Mouse (Mus musculus) heart, adult 2 months (tissue): ENCODE measurements around the gene Crkl. TPM values are rescaled to one million over a fixed set of nuclear protein-coding genes. Genes with fewer than 3 reads are reported as not detected.

ENCODE experiments used
- DNase-seq, 2 experiments: peaks; one replicate each; pipeline ENCODE4 v3.0.0; 2021
- H3K27ac ChIP-seq: fragments of 200-600 bp; 2 replicates; pipeline ENCODE4 v1.8.1; 2022
- H3K27me3 ChIP-seq: fragments of 200-500 bp; 2 replicates; pipeline ENCODE4 v1.6.1; 2012; ENCODE audit warnings: mild to moderate bottlenecking, low read length, inconsistent platforms, mixed read lengths; ENCODE audit not compliant: control insufficient read depth, insufficient read depth
- H3K36me3 ChIP-seq: fragments of 200-500 bp; 2 replicates; pipeline ENCODE4 v1.6.1; 2012; ENCODE audit warnings: low read length, inconsistent platforms; ENCODE audit not compliant: control insufficient read depth, insufficient read depth
- H3K4me1 ChIP-seq: fragments of 200-500 bp; 2 replicates; pipeline ENCODE4 v1.6.1; 2011; ENCODE audit warnings: low read length; ENCODE audit not compliant: control insufficient read depth, insufficient read depth
- H3K4me3 ChIP-seq: fragments of 200-600 bp; 2 replicates; pipeline ENCODE4 v1.8.1; 2022
- H3K79me2 ChIP-seq: fragments of 200-500 bp; replicated peaks from 2 replicates; pipeline ENCODE4 v1.6.1; 2012; ENCODE audit warnings: mild to moderate bottlenecking, inconsistent platforms, low read length, moderate library complexity, mixed read lengths; ENCODE audit not compliant: control insufficient read depth, insufficient read depth
- H3K9ac ChIP-seq: fragments of 200-500 bp; 2 replicates; pipeline ENCODE4 v1.6.1; 2012; ENCODE audit warnings: low read depth, mild to moderate bottlenecking, control low read depth, inconsistent platforms, low read length, mixed read lengths
- CTCF ChIP-seq: fragments of 200-600 bp; IDR thresholded peaks from 2 replicates; pipeline ENCODE4 v1.8.1; 2022; ENCODE audit warnings: antibody characterized with exemption, mild to moderate bottlenecking, moderate library complexity
- EP300 ChIP-seq: fragments of 200-500 bp; IDR thresholded peaks from 2 replicates; pipeline ENCODE4 v1.6.1; 2011; ENCODE audit warnings: low read depth, low read length, control low read depth; ENCODE audit not compliant: insufficient read depth
- POLR2A ChIP-seq: fragments of 200-500 bp; IDR thresholded peaks from 2 replicates; pipeline ENCODE4 v1.6.1; 2011; ENCODE audit warnings: mild to moderate bottlenecking, low read depth, low read length, control low read depth; ENCODE audit not compliant: insufficient read depth
- WGBS: fragments of 180-500 bp; shearing (Covaris S2); methylation state at CpG from one replicate; pipeline ENCODE4 v1.1.7; 2018; 5-methylcytosine and 5-hydroxymethylcytosine counted together
- intact Hi-C: fragments of 180-260 bp; cut with DNase I; formaldehyde crosslinking; loops from one replicate; pipeline ENCODE4 v1.15.1; 2025
- long read RNA-seq: library from polyadenylated mRNA; stranded (forward); transcript quantifications from one replicate; pipeline ENCODE4 v2.0.0, GENCODE M21; 2021
- polyA plus RNA-seq: library from polyadenylated mRNA; depleted of rRNA; stranded (reverse); fragments of >200 nt; gene quantifications from 2 replicates; pipeline ENCODE4 v1.2.3, GENCODE M21; 2012; rRNA removed
- total RNA-seq, 2 experiments: library from RNA; stranded (reverse); gene quantifications; 2 replicates each; pipeline ENCODE4 v1.2.3; 2021

Gene Crkl
- total RNA-seq (10 to 100 TPM; 26.2 to 27.2 TPM), polyA plus RNA-seq (31.2 and 36.5 TPM in 2 replicates)
- long read RNA-seq, full-length matches to known transcripts = 23 of 26 reads
- long read RNA-seq, partial matches to known transcripts = 0 of 26 reads
- long read RNA-seq, other reads (novel, unspliced or antisense) = 3 of 26 reads

DNA sequence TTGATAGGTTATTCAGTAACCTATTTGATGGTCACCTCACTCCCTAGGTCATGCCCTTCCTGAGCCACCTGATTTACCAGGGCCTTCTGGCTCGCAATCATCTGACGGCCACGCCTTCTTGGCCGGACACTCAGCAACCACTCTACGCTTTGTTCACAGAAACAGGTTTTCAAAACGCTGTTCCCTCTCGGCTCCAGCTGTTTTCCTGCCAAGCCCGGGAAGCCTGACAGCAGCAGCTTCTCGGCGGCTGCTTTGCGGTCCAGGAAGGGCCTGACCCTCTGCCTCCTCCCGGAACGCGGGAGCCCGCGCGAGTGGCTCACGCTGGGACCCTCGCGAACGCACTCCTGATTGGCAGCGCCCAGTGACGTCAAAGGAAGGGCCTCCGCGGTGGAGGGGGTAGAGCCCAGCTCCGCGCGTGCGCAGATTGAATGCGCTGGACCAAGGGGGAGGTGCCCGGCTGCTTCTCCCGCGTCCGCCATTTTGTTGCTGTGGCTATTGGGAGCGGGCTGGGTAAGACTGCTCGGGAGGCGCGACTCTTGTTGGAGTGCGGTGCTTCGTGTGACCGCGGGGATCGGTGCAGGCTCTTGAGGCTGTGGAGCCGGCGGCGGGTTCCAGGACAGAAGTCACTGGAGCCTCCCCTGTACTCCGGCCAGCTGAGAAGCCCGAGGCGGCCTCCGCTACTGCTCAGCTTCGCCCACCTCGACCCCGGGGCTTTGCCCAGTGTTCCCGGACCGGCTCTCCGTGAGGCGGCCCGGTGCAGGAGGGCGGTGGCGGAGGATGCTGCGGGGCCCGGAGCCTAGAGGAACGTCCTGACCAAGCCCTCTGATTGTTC lies at the start of gene Crkl:
Gene Crkl (plus strand): TSS at position 447 of the 832 bp plus-strand sequence.
- DNase-seq = peak; percentile 97 to 98
- Histone ChIP-seq H3K36me3 (peaks cover 16% of the 10 kb centered on the region), H3K27ac (peak within 1 kb of the TSS; percentile 97), H3K27me3 (no peaks in the 10 kb centered on the region), H3K9ac (peak within 1 kb of the TSS; percentile 82), H3K4me3 (peak within 1 kb of the TSS; percentile 96), H3K4me1 (peaks cover 8% of the 10 kb centered on the region), H3K79me2 (peaks cover 4% of the 10 kb centered on the region)
- TF ChIP-seq CTCF (no peak), POLR2A (peak; percentile 79)
- under 1% methylated on average over 63 of the region's 63 CpGs for WGBS
- intact Hi-C loops = loop anchor here (1.0 to 2.0 kb wide), 2 partner anchors 45 to 57 kb away; partner anchors contain the start of genes Lztr1 and Pi4ka

DNA sequence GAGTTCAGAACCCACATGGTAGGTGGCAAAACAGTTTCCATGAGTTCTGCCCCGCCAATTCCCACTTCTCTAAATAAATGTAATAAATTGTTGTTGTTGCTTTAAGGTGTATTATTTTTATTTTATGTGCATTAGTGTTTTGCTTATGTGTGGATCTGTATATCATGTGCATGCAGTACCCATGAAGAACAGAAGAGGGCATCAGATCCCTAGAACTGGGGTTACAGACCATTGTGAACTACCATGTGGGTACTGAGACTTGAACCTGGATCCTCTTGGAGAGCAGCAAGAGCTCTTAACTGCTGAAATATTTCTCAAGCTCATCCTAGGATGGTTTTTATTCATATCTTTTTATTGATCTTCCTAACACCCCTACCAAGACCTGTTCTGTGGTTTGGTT lies 48.9 kb upstream of the Crkl start:
- Histone ChIP-seq H3K9ac (no peak overlapping the region), H3K79me2 (peaks cover 5% of the 10 kb centered on the region), H3K4me1 (peaks cover 5% of the 10 kb centered on the region), H3K36me3 (no peaks in the 10 kb centered on the region), H3K27ac (no peak overlapping the region), H3K27me3 (no peaks in the 10 kb centered on the region), H3K4me3 (no peak overlapping the region)
- TF ChIP-seq CTCF (peak; percentile 85), POLR2A (no peak)
- intact Hi-C loops = loop anchor here (2.0 kb wide), 1 partner anchor 212 kb away; no protein-coding TSS in a partner anchor
- WGBS = 71% methylated on average over 1 of the region's 1 CpGs
- peak in 1 of 2 experiments; percentile 11 for DNase-seq

DNA sequence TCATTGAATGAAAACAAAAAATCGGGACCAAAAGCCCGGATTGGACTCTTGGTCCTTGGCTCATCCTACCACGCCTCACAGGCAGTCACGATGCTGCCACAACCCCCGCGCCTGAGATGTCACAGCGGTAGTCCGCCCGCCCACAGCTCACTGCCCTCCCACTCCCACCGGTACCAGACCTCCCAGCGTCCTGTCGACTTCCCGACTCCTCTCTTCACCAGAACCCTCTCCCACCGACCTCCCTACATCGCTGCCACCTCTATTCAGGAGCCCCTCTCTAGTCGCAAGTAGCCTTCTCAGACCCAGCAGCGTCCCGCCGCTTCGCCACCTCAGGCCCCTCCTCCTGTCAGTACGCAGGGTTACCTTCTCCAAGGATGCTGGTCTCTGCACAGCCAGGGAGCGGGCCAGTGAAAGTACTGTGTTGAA lies 46.5 kb upstream of the Crkl start:
- H3K27me3 ChIP-seq = no peaks in the 10 kb centered on the region
- peaks cover 12% of the 10 kb centered on the region for H3K4me1 ChIP-seq
- WGBS = under 1% methylated on average over 22 of the region's 22 CpGs
- peaks cover 5% of the 10 kb centered on the region; the same call in 1 of the 2 replicates for H3K79me2 ChIP-seq
- TF ChIP-seq EP300 = 0 out of 2 replicates have a peak, but pooled peaks have one; percentile 28
- TF ChIP-seq CTCF = no peak
- TF ChIP-seq POLR2A = no peak; the same call in none of the 2 replicates
- peak overlapping the region; percentile 76 for H3K4me3 ChIP-seq
- intact Hi-C loops = loop anchor here (1.0 to 5.0 kb wide), 3 partner anchors 28 to 317 kb away; partner anchors contain the start of gene Thap7
- peak; percentile 79 to 81 for DNase-seq
- peak overlapping the region; percentile 67 for H3K9ac ChIP-seq
- no peaks in the 10 kb centered on the region for H3K36me3 ChIP-seq
- H3K27ac ChIP-seq = peak overlapping the region; percentile 83

DNA sequence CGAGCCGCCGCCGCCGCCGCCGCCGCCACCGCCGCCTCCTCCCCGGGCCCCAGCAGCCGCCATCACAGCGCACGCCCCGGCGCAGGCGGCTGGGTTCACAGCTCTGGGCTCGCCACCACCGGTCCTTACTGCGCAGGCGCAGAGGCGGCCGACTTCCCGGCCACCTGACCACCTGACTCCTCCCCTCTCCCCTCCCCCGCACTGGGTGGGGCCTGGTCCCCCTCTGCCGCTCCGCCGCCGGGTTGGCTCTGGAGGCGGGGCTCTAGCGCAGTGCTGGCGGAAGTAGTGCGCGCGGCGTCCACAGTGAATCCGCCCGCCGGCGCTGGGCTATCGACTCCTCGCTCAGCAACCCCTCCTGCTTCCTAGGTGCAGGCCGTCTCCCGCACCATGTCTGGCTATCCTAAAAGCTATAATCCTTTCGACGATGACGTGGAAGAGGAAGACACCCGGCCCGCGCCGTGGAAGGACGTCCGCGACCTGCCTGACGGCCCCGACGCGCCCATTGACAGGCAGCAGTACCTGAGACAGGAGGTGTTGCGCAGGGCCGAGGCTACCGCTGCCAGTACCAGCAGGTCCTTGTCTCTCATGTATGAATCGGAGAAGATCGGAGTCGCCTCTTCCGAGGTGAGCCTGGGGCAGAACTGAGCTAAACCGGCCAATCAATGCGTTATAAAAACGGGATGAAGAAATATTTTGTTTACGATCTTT lies 45.9 kb upstream of the Crkl start, which contains the start of the genes Snap29 and Pi4ka:
Gene Snap29 (plus strand): TSS at position 251 of the 708 bp plus-strand sequence.
Gene Pi4ka (minus strand): TSS at position 579 of the 708 bp plus-strand sequence.
- TF ChIP-seq EP300 = no peak
- TF ChIP-seq POLR2A = peak; percentile 74
- Histone ChIP-seq H3K27ac (peak within 1 kb of the TSS; percentile 89), H3K4me3 (peak within 1 kb of the TSS; percentile 76), H3K4me1 (peaks cover 12% of the 10 kb centered on the region), H3K27me3 (no peaks in the 10 kb centered on the region), H3K79me2 (peaks cover 5% of the 10 kb centered on the region; the same call in 1 of the 2 replicates), H3K36me3 (no peaks in the 10 kb centered on the region), H3K9ac (peak within 1 kb of the TSS; percentile 84)
- under 1% methylated on average over 60 of the region's 69 CpGs for WGBS
- intact Hi-C loops = loop anchor here (1.0 to 5.0 kb wide), 4 partner anchors 27 to 316 kb away; partner anchors contain the start of gene Thap7
- DNase-seq = peak; percentile 100

DNA sequence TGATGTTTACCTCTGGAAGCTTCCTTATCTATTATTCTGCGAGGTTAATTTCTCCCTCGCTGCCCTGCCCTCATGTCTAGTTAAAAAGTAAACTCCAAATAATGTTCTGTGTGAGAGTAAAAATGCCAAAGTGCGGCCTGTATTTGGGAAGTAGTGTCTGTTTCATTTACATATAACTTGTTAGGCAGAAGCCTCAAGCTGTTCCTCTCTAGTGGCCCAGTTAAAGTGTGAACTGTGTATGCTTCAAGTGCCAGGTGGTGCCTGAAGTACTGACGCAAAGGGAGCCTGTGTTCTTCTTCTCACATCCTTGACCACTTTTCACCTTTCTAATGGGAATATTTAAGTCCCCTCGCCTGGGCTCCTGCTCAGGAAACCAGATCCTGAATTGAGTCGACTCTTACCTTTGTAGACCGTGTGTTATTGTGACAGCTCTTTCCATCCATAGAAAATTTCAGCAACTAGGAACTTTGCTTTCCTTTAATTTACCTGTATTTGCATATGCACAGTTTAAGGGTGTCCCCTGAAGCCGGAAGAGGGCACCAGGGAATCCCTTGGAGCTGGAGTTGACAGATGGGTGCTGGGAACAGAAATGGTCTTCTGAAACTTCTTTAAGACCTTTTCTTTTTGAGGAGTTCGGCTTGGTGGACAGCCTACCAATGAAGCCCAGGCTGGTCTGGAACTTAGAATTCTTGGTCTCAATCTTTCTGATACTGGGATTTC lies 45.1 kb upstream of the Crkl start:
- H3K9ac ChIP-seq = peak overlapping the region; percentile 46
- H3K36me3 ChIP-seq = no peaks in the 10 kb centered on the region
- peak overlapping the region; percentile 76 for H3K4me3 ChIP-seq
- no peak for DNase-seq
- TF ChIP-seq EP300 = no peak
- H3K4me1 ChIP-seq = peaks cover 12% of the 10 kb centered on the region
- H3K27me3 ChIP-seq = no peaks in the 10 kb centered on the region
- peaks cover 5% of the 10 kb centered on the region; the same call in 1 of the 2 replicates for H3K79me2 ChIP-seq
- intact Hi-C loops = loop anchor here (1.0 to 5.0 kb wide), 2 partner anchors 46 to 316 kb away; no protein-coding TSS in a partner anchor
- WGBS = 28% methylated on average over 9 of the region's 9 CpGs
- peak overlapping the region; percentile 89 for H3K27ac ChIP-seq
